Mouse (Mus musculus): Measurements from ENCODE around the gene Cwc27. TPM values are rescaled to one million over a fixed set of nuclear protein-coding genes. Genes with fewer than 3 reads are reported as not detected.

Cwc27 gene
- total RNA-seq, 2 experiments from 2014 or later, result 22.7 to 24.1 TPM

DNA sequence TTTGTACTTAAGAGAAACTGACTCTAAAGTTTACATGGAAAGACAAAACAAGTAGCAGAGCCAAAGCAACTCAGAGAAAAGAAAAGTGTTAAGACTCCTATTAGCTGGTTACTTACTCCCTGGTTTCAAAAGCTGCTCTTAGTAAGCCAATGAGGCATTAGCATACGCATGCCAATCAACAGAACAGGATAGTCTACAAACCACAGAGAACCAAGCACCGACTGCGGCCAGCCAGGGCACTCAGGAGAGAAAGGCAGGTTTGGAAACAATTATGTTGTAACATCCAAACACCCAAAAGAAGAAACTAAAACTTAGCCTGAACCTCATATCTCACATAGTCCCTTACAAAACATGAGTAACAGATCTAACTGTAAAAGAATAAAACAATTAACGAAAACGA is 166.8 kb downstream of the Cwc27 start:
- no peak for DNase-seq (ENCODE audit: low spot score in 2 of 2)

DNA sequence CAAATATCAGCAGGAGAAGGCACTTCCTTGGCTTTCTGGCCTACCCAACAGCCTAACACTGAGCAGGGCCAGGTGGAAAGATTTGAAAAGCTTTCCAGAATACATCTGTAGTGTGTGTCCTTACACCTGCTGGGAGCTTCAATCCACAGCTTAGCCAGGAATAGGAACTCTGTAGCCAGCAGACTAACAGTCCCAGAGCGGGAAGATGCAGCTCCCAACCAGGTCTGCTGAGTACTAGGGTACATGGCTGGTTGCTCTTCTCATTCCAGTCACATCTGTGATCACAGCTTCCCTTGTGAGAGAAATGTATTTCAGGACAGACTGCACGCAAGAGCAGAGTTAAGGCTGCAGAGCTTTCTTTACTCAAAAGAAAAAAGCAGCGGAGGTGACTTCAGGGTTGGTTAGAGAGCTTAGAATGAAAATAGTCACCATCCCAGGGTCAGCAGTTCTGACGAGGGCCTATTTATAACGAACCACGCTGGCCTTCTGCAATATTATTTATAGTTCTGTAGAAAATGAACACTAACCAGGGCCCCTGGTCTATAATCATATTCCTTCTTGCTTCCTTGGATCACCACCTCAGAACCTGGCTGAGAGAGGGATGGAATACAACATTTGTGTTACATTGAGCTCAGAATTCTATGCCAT is 171.0 kb downstream of the Cwc27 start:
- DNase-seq (ENCODE audit: low spot score in 2 of 2), result no peak

DNA sequence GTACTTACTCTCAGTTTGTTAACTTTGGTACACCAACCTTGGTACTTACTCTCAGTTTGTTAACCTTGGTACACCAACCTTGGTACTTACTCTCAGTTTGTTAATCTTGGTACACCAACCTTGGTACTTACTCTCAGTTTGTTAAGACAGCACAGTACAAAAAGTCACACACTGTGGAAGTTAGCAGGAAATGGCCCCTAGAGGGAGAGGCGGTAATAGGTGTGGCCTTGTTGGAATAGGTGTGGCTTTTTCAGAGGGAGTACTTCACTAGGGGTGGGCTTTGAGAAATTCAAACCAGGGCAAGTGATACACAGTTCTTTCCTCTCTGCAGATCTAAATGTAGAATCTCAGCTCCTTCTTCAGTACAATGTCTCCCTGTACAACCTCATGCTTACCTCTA is 172.8 kb downstream of the Cwc27 start:
- no peak for DNase-seq (ENCODE audit: low spot score in 2 of 2)

- DNase-seq (ENCODE audit: low spot score in 2 of 2), result no peak
Observed at GRCm38 (mm10) chr13:104640694-104641454, 176.1 kb downstream of the Cwc27 start.

GRCm38 (mm10) chr13:104638988-104639387 is 178.0 kb downstream of the Cwc27 start:
- DNase-seq (ENCODE audit: low spot score in 2 of 2), result no peak

DNA sequence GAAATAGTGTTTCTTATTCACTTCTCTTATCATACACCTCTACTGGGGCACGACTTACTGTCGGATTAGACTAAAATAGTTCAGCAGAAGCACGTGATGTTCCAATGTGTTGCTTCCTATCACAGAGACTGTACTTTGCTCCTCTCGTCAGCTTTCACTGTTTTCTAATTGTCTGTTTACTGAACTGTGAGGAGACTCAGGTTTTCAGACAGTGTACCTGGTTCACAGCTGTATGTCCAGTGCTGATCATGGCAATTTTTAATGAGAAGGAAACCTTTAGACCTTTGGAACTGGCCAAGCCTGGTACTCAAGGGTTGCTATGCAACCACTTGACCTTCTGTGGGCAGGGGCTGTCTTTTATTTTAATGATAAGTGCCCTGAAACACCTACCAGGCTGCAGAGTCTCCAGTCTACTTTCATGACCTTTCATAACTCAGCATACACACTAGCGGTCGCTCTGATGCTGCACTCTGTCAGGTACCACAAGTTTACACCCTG is 180.9 kb downstream of the Cwc27 start:
- DNase-seq (ENCODE audit: low spot score in 2 of 2), result no peak

- no peak for DNase-seq (ENCODE audit: low spot score in 2 of 2)
Observed at GRCm38 (mm10) chr13:104634708-104635107, 182.2 kb downstream of the Cwc27 start.

DNA sequence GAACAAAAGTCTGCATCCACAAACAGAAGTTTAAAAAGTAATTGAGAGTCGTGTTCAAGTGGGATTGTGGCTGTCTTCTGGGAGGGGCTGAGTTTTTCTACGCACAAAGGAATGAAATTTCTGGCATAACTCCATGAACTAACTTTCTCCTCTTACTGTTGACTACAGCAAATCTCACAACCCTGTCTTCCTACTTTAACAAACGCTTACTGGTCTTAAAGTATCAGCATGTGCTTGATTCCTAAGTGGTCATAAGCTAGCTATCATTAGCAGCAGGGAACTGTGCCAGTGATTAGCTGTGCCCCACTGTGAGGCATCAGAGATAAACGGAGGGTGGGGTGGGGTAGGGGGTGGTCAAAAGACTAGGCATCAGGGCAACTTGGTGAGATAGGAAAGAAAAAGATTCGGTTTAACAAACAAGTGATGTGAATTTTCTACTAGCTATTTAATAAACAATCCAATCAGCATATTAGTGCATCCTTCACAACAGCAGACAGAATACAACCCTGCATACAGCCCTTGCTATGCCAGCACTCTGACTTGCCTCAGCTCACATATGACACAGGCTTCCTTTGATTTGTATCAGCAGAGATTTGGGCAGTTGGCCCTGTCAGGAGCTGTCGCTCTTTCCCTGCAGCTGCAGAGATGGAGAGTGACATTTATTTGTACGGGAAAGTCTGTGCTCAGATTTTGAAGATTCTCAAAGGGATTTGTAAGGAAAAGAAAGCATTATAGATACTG is 184.3 kb downstream of the Cwc27 start:
- no peak for DNase-seq (ENCODE audit: low spot score in 2 of 2)

GRCm38 (mm10) chr13:104631621-104632205 is 185.2 kb downstream of the Cwc27 start:
- no peak for DNase-seq (ENCODE audit: low spot score in 2 of 2)

DNA sequence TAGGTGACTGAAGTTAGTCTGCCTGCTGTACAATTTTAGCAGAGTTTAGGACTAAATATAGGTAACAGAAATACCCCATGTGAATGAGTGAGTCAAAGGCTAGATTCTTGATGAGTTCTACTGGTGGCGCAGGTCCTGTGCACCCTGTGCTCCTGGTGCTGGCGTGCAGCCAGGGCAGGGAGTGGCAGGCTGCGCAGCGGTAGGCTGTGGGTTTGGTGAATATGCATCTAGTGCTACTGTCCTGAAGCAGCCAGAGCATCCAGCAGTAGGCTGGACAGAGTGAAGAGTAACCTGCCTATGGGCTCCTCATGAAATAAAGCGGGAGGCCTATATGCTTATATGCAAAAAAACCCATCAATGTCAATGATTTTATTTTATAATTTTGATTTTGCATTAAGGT is 186.1 kb downstream of the Cwc27 start:
- no peak for DNase-seq (ENCODE audit: low spot score in 2 of 2)

DNA sequence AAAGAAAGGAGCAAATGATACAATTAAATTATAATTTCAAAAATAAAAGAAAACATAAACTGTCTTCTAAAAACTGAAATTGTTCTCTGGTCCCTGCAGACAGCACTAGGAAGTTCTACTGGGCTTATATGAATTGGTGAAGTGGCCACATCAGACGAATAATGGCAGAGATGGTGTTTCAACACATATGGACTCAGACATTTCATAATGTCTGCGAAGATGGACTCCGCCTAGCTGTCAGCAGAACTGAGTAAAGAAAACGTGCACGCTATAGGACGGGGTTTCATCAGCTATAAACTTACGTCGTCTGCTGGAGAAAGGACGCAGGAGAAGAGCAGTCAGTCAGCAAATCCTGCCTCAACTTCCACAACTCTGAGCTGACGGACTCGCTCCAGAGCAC is 187.3 kb downstream of the Cwc27 start:
- no peak for DNase-seq (ENCODE audit: low spot score in 2 of 2)

DNA sequence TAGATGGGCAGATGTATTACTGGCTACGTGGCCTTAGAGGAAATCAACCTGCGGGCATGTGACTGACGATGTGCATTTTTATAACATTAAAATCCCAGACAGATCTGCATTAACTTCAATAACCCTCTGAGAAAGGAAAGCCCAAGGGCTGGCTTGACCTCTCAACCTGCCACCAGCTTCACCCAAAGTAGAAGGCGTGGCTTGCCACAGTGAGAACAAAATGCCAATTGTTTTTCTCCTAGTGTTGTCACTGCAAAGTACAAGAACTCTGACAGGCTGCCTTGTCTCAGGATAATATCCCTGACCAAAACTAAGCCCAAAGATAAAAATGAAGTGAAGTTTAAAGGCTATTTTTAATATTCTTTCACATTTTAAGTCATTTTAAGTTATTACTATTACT is 188.9 kb downstream of the Cwc27 start:
- DNase-seq (ENCODE audit: low spot score in 2 of 2), result no peak

DNA sequence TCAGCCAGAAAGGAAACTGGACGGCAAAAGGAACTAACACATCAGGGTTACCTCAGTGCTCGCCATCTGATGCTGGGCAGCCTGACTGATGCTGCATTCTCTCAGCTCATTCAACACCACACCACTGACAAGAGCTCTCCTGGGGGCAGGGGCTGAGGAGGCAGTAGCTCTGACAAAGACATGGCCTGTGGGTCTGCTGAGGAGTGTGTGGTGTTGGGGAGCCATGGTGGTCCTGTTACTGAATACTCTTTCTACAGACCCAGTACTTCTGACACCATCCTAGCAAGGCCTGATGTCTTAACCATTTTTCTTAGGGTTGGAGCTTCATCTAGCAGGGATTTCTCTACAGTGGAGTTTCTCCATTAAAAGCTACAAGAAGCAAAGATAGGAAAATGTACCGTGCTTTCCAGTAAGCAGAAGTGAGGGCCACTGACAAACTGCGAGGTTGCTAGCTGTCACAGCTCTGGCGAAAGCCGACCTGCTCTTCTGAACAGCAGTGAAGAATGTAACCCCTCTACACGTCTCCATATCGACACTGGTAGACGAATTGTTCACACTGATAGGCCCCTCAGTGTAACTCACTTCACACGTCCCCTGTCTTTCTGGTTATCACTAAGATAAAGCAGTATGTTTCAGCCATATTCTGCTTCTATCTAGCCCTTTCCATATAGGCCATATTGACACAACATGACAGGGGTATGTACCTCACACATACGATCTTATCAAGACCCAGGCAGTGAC is 189.6 kb downstream of the Cwc27 start:
- DNase-seq (ENCODE audit: low spot score in 2 of 2), result no peak

DNA sequence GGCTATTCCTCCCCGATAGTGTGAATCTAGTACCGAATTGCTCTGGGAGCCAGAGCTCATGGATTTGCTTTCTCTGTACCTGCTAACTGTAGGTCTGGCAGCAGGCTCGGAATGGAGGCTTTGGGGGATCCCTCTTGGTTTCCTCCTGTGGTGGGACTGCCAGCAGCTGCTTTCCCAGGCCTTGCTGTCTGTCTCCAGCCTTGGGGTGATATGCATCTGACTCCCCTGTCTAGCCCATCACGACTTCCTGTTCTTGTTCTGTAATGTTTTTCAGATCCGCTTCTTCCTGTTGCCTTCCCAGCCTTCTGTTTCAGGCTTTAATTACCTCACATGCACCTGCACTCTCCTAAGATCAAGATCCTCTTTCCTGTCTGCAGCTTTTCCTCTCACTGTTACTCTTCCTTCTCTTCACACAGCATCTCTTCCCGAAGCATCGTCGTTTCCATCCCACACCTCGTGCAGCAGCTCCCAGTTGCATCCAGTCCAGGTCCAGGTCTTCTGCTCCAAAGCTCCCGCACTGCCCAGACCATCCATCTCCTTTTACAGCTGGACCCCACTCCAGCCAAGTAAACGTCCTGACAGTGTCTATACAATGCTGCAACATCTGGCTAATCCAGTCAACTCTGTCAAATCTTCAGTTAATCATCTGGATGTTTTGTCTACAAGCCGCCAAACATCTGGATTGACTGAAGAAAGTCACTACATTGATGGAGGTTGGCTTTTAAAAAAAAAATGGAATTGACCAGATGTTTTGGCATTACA is 193.6 kb downstream of the Cwc27 start:
- DNase-seq (ENCODE audit: low spot score in 2 of 2), result no peak

- DNase-seq (ENCODE audit: low spot score in 2 of 2), result no peak
Observed at GRCm38 (mm10) chr13:104622102-104622743, 194.7 kb downstream of the Cwc27 start.

DNA sequence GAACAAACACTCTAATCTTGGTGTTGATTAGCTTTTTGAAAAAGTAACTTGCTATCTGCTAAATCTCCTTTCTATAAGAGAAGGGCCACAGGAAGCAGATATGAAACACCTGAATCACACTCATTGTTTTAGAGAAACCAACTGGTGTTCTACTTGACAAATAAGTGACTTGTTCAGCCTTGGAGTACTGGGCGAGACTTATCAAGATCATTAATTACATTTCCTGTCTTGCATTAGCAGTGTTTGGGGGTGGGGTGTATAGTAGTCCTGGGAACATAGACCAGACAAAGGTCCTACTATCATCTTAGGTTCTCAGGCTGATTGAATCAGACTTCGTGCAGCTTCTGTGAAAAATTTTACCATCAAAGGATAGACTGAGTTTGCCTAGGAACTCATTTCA is 196.5 kb downstream of the Cwc27 start:
- DNase-seq (ENCODE audit: low spot score in 2 of 2), result no peak

DNA sequence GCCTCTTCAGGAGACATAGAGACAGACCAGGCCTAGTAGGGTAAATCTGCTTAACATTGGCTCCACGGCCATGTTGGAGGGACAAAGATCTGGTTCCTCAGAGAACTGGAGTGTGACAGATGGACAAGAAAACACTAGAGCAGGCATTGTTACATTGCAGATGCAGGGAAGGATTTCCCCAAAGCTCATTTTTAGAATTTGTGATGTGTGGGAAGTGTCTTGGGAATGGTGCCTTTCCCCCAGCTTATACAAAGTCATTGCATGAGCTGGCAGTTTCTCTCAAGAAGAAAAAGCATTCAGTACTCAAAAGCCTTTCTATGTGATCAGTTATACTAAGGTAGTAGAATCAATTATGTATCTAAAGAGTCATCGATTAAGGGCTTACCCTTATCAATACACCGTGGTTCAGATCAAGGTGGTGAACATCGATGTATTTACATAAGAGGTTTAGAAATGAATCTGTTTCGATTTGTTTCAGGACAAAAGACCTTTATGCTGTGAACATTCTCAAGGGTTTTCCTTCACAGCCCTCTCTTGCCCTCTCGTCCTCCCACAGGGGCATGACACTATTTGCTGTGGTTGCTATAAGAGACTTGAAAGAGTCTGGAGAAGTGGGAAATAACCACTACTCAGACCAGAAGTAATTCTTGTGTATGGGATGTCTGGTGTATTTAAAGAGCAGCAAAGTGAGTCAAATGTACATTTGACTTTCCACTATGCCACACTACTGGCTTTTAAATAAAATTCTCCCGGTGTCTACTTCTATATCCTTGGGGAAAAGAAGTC is 197.2 kb downstream of the Cwc27 start:
- DNase-seq (ENCODE audit: low spot score in 2 of 2), result no peak

GRCm38 (mm10) chr13:104617201-104617600 is 199.7 kb downstream of the Cwc27 start:
- no peak for DNase-seq (ENCODE audit: low spot score in 2 of 2)

All from adrenal gland, postnatal 4 days (tissue).